Mouse (Mus musculus): ENCODE data around the gene Id2.

GRCm38 (mm10) chr12:25097210-25098160 lies 545 bp upstream of the Id2 start:
- TF ChIP-seq EP300 (IDR thresholded peaks at IDR 0.05): no peak; the same call in 1 of the 2 replicates
- no peak for TF ChIP-seq CTCF (IDR thresholded peaks at IDR 0.05)
